Mouse (Mus musculus) right cerebral cortex, postnatal 25 days (tissue): ENCODE results near the gene Ninj2.
A peak's percentile ranks its signal among the peaks of the same experiment; 100 is the strongest.

Experiments
- DNase-seq: peaks from one replicate; pipeline ENCODE4 v3.0.0; 2022

Gene Ninj2

GRCm38 (mm10) chr6:120206586-120206985 is 113.4 kb downstream of the Ninj2 start:
- no peak for DNase-seq

GRCm38 (mm10) chr6:120211536-120211935 is 118.4 kb downstream of the Ninj2 start:
- DNase-seq = no peak

GRCm38 (mm10) chr6:120216702-120217101 is 123.6 kb downstream of the Ninj2 start:
- DNase-seq = no peak

GRCm38 (mm10) chr6:120219281-120219680 is 126.1 kb downstream of the Ninj2 start:
- no peak for DNase-seq

- DNase-seq = peak; percentile 23
Observed at GRCm38 (mm10) chr6:120222669-120223068, 129.5 kb downstream of the Ninj2 start.

- no peak for DNase-seq
Observed at GRCm38 (mm10) chr6:120225355-120225754, 132.2 kb downstream of the Ninj2 start.

- no peak for DNase-seq
Observed at GRCm38 (mm10) chr6:120227068-120227467, 133.9 kb downstream of the Ninj2 start.

- DNase-seq = no peak
Observed at GRCm38 (mm10) chr6:120229806-120230205, 136.7 kb downstream of the Ninj2 start.

- no peak for DNase-seq
Observed at GRCm38 (mm10) chr6:120230441-120230840, 137.3 kb downstream of the Ninj2 start.

GRCm38 (mm10) chr6:120232885-120233284 is 139.7 kb downstream of the Ninj2 start:
- no peak for DNase-seq

- no peak for DNase-seq
Observed at GRCm38 (mm10) chr6:120235874-120236273, 142.7 kb downstream of the Ninj2 start.

GRCm38 (mm10) chr6:120240461-120240860 is 147.3 kb downstream of the Ninj2 start:
- no peak for DNase-seq

GRCm38 (mm10) chr6:120241453-120241852 is 148.3 kb downstream of the Ninj2 start:
- DNase-seq = no peak

- no peak for DNase-seq
Observed at GRCm38 (mm10) chr6:120242530-120242929, 149.4 kb downstream of the Ninj2 start.

- DNase-seq = no peak
Observed at GRCm38 (mm10) chr6:120243250-120243649, 150.1 kb downstream of the Ninj2 start.

- no peak for DNase-seq
Observed at GRCm38 (mm10) chr6:120246676-120247075, 153.5 kb downstream of the Ninj2 start.

- no peak for DNase-seq
Observed at GRCm38 (mm10) chr6:120249831-120250230, 156.7 kb downstream of the Ninj2 start.
